Comparison of ENCODE assay signal across 14 mouse cellular contexts in genomic region chr2:21188610-21189009, GRCm38 (mm10). TPM values are rescaled to one million over a fixed set of nuclear protein-coding genes. Genes with fewer than 3 reads are reported as not detected.
DNase-seq lines count a peak whose midpoint lies in the region; ATAC-seq and TF ChIP-seq lines count a peak whose summit lies in the region.
"Had no signal": no experiment of that assay in that cellular context is flagged by ENCODE, and none has a peak within 500 bp of the region (broad histone marks: within the 10 kb centered on the region; RNA-seq: fewer than 3 reads in every experiment).

No protein-coding gene starts in this region.

- H3K27ac ChIP-seq in lung, embryonic 14.5 days (ENCODE audit: low read depth) = no peak overlapping the region
- H3K27ac ChIP-seq in midbrain, embryonic 16.5 days (ENCODE audit: low read length) = no peak overlapping the region
- H3K27ac ChIP-seq: liver, embryonic 12.5 days; stomach, embryonic 15.5 days had no signal

- no peak overlapping the region for H3K4me3 ChIP-seq in lung, embryonic 14.5 days (ENCODE audit: low read depth, low read length)
- H3K4me3 ChIP-seq in midbrain, embryonic 16.5 days (ENCODE audit: low read depth, low read length) = no peak overlapping the region
- H3K4me3 ChIP-seq: liver, embryonic 12.5 days; stomach, embryonic 15.5 days had no signal

- peak; percentile 78 for ATAC-seq in frontal cortex, adult (ENCODE audit: low TSS enrichment)
- no peak for ATAC-seq in lung, embryonic 14.5 days (ENCODE audit: insufficient read depth)
- ATAC-seq in midbrain, embryonic 16.5 days = peak; percentile 42; the same call in 1 of the 2 replicates
- ATAC-seq: liver, embryonic 12.5 days had no signal

- H3K36me3 ChIP-seq in lung, embryonic 14.5 days (ENCODE audit: insufficient read depth) = no peaks in the 10 kb centered on the region
- no peaks in the 10 kb centered on the region for H3K36me3 ChIP-seq in midbrain, embryonic 16.5 days (ENCODE audit: control insufficient read depth, insufficient read depth, low read length)
- H3K36me3 ChIP-seq: liver, embryonic 12.5 days; stomach, embryonic 15.5 days had no signal

- TF ChIP-seq CTCF in lung, embryonic 14.5 days (IDR thresholded peaks at IDR 0.05; ENCODE audit: low read depth) = no peak

- H3K9me3 ChIP-seq in lung, embryonic 14.5 days (ENCODE audit: low read depth, low read length) = no peaks in the 10 kb centered on the region
- no peaks in the 10 kb centered on the region for H3K9me3 ChIP-seq in midbrain, embryonic 16.5 days (replicated peaks; ENCODE audit: control insufficient read depth, low read length, poor library complexity, severe bottlenecking)
- H3K9me3 ChIP-seq: liver, embryonic 12.5 days; stomach, embryonic 15.5 days had no signal

- H3K4me2 ChIP-seq in lung, embryonic 14.5 days = no peak overlapping the region
- no peak overlapping the region for H3K4me2 ChIP-seq in midbrain, embryonic 16.5 days (ENCODE audit: low read length)
- H3K4me2 ChIP-seq: liver, embryonic 12.5 days; stomach, embryonic 15.5 days had no signal

- DNase-seq in frontal cortex, postnatal 10 days (ENCODE audit: low spot score in 2 of 2) = no peak
- DNase-seq in lung, embryonic 14.5 days = peak; percentile 52
- DNase-seq in lung, adult 18-20 months = no peak
- peak; percentile 47 for DNase-seq in NIH3T3 (ENCODE audit: low read depth)
- no peak for DNase-seq in kidney, postnatal 25 days
- DNase-seq: adrenal gland, postnatal 25 days; cerebellum, adult 11-12 months; kidney, adult 18-20 months; lung, postnatal 36 days; thymus, postnatal 25 days had no signal

- no peak overlapping the region for H3K9ac ChIP-seq in lung, embryonic 14.5 days
- no peak overlapping the region for H3K9ac ChIP-seq in midbrain, embryonic 16.5 days (ENCODE audit: low read depth, low read length)
- H3K9ac ChIP-seq: liver, embryonic 12.5 days; stomach, embryonic 15.5 days had no signal

- no peaks in the 10 kb centered on the region for H3K4me1 ChIP-seq in lung, embryonic 14.5 days (ENCODE audit: insufficient read depth)
- H3K4me1 ChIP-seq in midbrain, embryonic 16.5 days (ENCODE audit: control insufficient read depth, insufficient read depth, low read length) = 0 out of 2 replicates have a peak, but pooled peaks cover 2% of the 10 kb centered on the region
- H3K4me1 ChIP-seq: liver, embryonic 12.5 days; stomach, embryonic 15.5 days had no signal

- WGBS in lung, embryonic 14.5 days = 70% methylated on average over 4 of the region's 4 CpGs
- 60% methylated on average over 4 of the region's 4 CpGs for WGBS in midbrain, embryonic 16.5 days

- no peaks in the 10 kb centered on the region for H3K27me3 ChIP-seq in lung, embryonic 14.5 days (ENCODE audit: insufficient read depth, low read length)
- H3K27me3 ChIP-seq in midbrain, embryonic 16.5 days (ENCODE audit: control insufficient read depth, insufficient read depth, low read depth, low read length) = no peaks in the 10 kb centered on the region
- H3K27me3 ChIP-seq: liver, embryonic 12.5 days; stomach, embryonic 15.5 days had no signal

RNA-seq across cellular contexts. Expression of gene Enkur, which starts 16.6 kb away (rescaled TPM):
- polyA plus RNA-seq in lung, embryonic 14.5 days (2014; fragmentation: Nextera tagmentation; extraction: Ambion mirVana) = 0.45 and 1.0 TPM in 2 replicates
- polyA plus RNA-seq in midbrain, embryonic 16.5 days (2015; fragmentation: Nextera tagmentation; extraction: Ambion mirVana) = 5.8 and 8.4 TPM in 2 replicates
- polyA plus RNA-seq: liver, embryonic 12.5 days had no signal

RNA-seq across cellular contexts. Expression of gene Thnsl1, which starts 16.9 kb away (rescaled TPM):
- polyA plus RNA-seq in lung, embryonic 14.5 days (2014; fragmentation: Nextera tagmentation; extraction: Ambion mirVana) = 7.3 and 8.5 TPM in 2 replicates
- polyA plus RNA-seq in midbrain, embryonic 16.5 days (2015; fragmentation: Nextera tagmentation; extraction: Ambion mirVana) = 24.5 and 28.3 TPM in 2 replicates

Comparison
In these comparisons a context has a peak if more than half of its experiments do, and no peak if none do; other contexts are left out.
1. DNase-seq: peak in lung, embryonic 14.5 days (single experiment) and NIH3T3 (single experiment); none in frontal cortex, postnatal 10 days (0 of 2), lung, adult 18-20 months (0 of 2) and kidney, postnatal 25 days (0 of 2).